Mouse (Mus musculus) lung, embryonic 15.5 days (tissue): ENCODE measurements around the gene Nrarp. TPM values are rescaled to one million over a fixed set of nuclear protein-coding genes. Genes with fewer than 3 reads are reported as not detected.
A peak's percentile ranks its signal among the peaks of the same experiment; 100 is the strongest.

ENCODE experiments used
- ATAC-seq: fragments of 200-750 bp; cut with Nextera tagmentation; 2 replicates; pipeline ENCODE4 v1.8.0; 2017; ENCODE audit warnings: moderate number of reproducible peaks, borderline replicate concordance; ENCODE audit not compliant: low FRiP score, low TSS enrichment; ENCODE audit errors: extremely low read depth
- H3K27ac ChIP-seq: fragments of 300-500 bp; sonication (generic); 2 replicates; pipeline ENCODE4 v1.5.1; 2015; ENCODE audit warnings: moderate library complexity, mild to moderate bottlenecking, inconsistent platforms
- H3K27me3 ChIP-seq: fragments of 300-500 bp; sonication (generic); 2 replicates; pipeline ENCODE4 v1.6.1; 2015; ENCODE audit warnings: inconsistent platforms
- H3K36me3 ChIP-seq: fragments of 300-500 bp; sonication (generic); 2 replicates; pipeline ENCODE4 v1.6.1; 2015; ENCODE audit warnings: inconsistent platforms
- H3K4me1 ChIP-seq: fragments of 300-500 bp; sonication (generic); 2 replicates; pipeline ENCODE4 v1.6.1; 2015; ENCODE audit warnings: inconsistent platforms
- H3K4me2 ChIP-seq: fragments of 300-500 bp; sonication (generic); 2 replicates; pipeline ENCODE4 v1.6.1; 2015; ENCODE audit warnings: inconsistent platforms, mild to moderate bottlenecking, moderate library complexity
- H3K4me3 ChIP-seq: fragments of 300-500 bp; sonication (generic); 2 replicates; pipeline ENCODE4 v1.5.1; 2015; ENCODE audit warnings: mild to moderate bottlenecking, inconsistent platforms
- H3K9ac ChIP-seq: fragments of 300-500 bp; sonication (generic); 2 replicates; pipeline ENCODE4 v1.6.1; 2015; ENCODE audit warnings: inconsistent platforms
- H3K9me3 ChIP-seq: fragments of 300-500 bp; sonication (generic); 2 replicates; pipeline ENCODE4 v1.6.1; 2016; ENCODE audit warnings: inconsistent platforms
- WGBS: fragments of 180-500 bp; shearing (Covaris S2); methylation state at CpG from one replicate; pipeline ENCODE4 v1.1.7; 2015; 5-methylcytosine and 5-hydroxymethylcytosine counted together
- polyA plus RNA-seq: library from polyadenylated mRNA; unstranded; fragments of >200 nt; fragmentation: Nextera tagmentation; extraction: Ambion mirVana; gene quantifications from 2 replicates; pipeline ENCODE4 v1.2.1, GENCODE M21; 2015

Gene Nrarp
- polyA plus RNA-seq, 1 experiment from 2014 or later = 15.7 TPM

GRCm38 (mm10) chr2:25224492-25224765 is 43.9 kb downstream of the Nrarp start, which contains the start of gene Tubb4b:
TSS of gene Tubb4b (minus strand) at chr2:25224702.
- Histone ChIP-seq H3K4me2 (peak within 1 kb of the TSS; percentile 76), H3K9me3 (no peaks in the 10 kb centered on the region), H3K27ac (peak within 1 kb of the TSS; percentile 99), H3K4me3 (peak within 1 kb of the TSS; percentile 98), H3K27me3 (no peaks in the 10 kb centered on the region), H3K4me1 (peaks cover 33% of the 10 kb centered on the region), H3K9ac (peak within 1 kb of the TSS; percentile 95), H3K36me3 (peaks cover 7% of the 10 kb centered on the region)
- WGBS = 0% methylated on average over 17 of the region's 17 CpGs
- ATAC-seq = no peak

DNA sequence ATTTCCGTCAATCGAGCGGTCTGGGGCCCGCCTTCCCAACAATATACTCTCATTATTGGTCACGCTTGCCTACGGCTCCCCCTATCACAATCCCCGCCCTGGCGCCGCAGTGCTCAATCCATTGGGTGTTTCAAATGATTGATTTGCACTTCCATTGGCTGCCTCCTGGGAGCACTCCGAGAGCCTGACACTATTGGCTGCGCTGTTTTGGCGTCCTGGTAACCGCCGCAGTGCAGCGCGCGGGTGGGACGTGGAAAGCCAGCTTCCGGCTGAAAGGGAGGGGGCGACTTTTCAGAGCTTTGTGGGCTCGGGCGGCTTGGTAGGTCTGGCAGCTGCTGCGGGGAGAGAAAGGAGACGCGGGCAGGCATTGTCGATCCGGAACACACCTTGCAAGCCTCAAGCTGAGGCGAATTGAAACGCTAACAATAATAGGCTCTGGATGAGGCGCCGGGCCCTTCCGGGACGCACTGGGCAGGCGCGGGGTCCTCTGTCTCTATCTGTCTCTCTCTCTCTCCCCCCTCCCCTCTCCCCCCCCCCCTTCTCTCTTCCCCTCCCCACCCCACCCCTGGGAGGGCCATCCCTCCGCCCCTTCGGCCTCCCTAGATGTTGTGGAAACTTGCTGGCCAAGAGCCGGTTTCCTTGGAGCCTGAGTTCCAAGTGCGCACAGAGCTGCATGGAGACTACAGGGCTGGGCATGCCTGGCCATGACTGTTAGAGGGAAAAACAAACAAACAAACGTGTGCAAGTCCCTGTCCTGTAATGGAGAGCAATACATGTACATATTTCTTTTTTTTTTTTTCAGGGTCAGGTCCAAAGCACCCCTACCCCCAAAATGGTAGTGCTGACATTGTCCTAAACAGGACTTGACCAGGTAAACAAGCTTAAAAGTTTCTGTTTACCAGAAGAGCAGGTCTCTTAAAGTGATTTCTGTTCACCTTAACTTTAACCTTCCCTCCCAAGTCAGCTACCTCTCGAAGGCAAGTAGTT is 44.5 kb downstream of the Nrarp start:
- Histone ChIP-seq H3K4me1 (peaks cover 33% of the 10 kb centered on the region), H3K36me3 (peaks cover 7% of the 10 kb centered on the region), H3K4me2 (peak overlapping the region; percentile 50), H3K4me3 (peak overlapping the region; percentile 98), H3K9me3 (no peaks in the 10 kb centered on the region), H3K27me3 (no peaks in the 10 kb centered on the region), H3K9ac (peak overlapping the region; percentile 56), H3K27ac (peak overlapping the region; percentile 99)
- ATAC-seq = peak; percentile 95
- WGBS = 2% methylated on average over 40 of the region's 41 CpGs

- Histone ChIP-seq H3K9me3 (no peaks in the 10 kb centered on the region), H3K36me3 (peaks cover 7% of the 10 kb centered on the region), H3K4me1 (peaks cover 33% of the 10 kb centered on the region), H3K27ac (peak overlapping the region; percentile 99), H3K4me2 (peak overlapping the region; percentile 50), H3K9ac (peak overlapping the region; percentile 56), H3K27me3 (no peaks in the 10 kb centered on the region), H3K4me3 (peak overlapping the region; percentile 55; the same call in 1 of the 2 replicates)
- WGBS = 68% methylated on average over 8 of the region's 8 CpGs
- no peak for ATAC-seq
Observed at GRCm38 (mm10) chr2:25225811-25226379, 45.3 kb downstream of the Nrarp start.

GRCm38 (mm10) chr2:25226864-25227263 is 46.3 kb downstream of the Nrarp start:
- no peak for ATAC-seq
- H3K4me2 ChIP-seq = no peak overlapping the region
- 80% methylated on average over 5 of the region's 5 CpGs for WGBS
- no peaks in the 10 kb centered on the region for H3K27me3 ChIP-seq
- H3K9ac ChIP-seq = no peak overlapping the region
- peaks cover 3% of the 10 kb centered on the region for H3K36me3 ChIP-seq
- H3K9me3 ChIP-seq = no peaks in the 10 kb centered on the region
- H3K27ac ChIP-seq = no peak overlapping the region
- no peak overlapping the region for H3K4me3 ChIP-seq
- peaks cover 30% of the 10 kb centered on the region for H3K4me1 ChIP-seq

GRCm38 (mm10) chr2:25227406-25227805 is 46.8 kb downstream of the Nrarp start:
- Histone ChIP-seq H3K9me3 (no peaks in the 10 kb centered on the region), H3K4me3 (no peak overlapping the region), H3K27ac (no peak overlapping the region), H3K9ac (no peak overlapping the region), H3K4me1 (peaks cover 29% of the 10 kb centered on the region), H3K27me3 (no peaks in the 10 kb centered on the region), H3K36me3 (no peaks in the 10 kb centered on the region), H3K4me2 (no peak overlapping the region)
- no peak for ATAC-seq
- 88% methylated on average over 4 of the region's 4 CpGs for WGBS

DNA sequence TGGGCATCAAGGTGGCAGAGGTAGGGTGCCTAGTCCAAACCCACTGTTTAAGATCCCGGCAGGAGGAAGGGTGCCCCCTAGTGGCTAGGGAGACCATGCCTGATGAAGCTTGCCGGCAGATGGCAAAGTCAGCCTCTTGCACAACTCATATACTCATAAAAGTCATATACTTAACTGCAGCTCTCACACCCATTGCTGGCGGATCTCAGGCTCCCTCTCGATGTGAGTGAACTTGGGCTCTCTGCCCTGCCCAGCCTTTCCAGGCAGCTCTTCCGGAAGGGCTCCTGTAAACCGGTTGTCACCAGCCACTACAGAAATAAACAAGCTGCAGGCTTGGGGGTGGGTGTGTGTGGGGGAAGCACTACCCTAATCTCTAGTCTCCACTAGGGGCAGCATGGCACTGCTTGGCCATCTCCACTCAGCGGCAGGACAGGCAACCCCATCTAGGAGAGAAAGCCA is 47.9 kb downstream of the Nrarp start:
- under 1% methylated on average over 7 of the region's 7 CpGs for WGBS

DNA sequence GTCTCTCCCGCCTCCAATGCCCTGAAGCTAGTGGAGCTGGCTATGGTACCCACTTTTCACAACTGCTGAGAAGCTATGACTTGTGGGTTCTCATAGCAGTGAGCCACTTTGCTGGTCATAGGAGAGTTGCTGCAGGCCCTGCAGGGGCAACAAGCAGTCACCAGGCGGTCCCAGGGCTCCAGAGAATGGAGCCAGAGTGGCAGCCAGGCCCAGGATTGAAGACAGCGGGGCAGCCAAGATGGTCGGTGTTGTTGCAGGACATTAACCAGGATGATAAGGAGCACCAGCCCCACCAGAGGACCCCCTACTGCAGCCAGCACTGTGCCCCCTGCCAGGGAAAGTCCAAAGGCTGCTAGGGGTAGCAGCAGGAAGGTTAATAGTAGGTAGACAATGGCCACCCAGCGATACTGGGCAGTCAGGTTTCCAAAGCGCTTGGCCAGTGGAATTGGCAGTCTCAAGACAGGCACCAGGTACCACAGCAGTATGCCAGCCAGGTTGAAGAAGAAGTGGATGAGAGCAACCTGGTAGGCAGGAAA is 48.5 kb downstream of the Nrarp start:
- Histone ChIP-seq H3K4me1 (peaks cover 19% of the 10 kb centered on the region), H3K9ac (no peak overlapping the region), H3K27me3 (peaks cover 10% of the 10 kb centered on the region; the same call in 1 of the 2 replicates), H3K36me3 (no peaks in the 10 kb centered on the region), H3K9me3 (no peaks in the 10 kb centered on the region), H3K27ac (no peak overlapping the region), H3K4me2 (0 out of 2 replicates have a peak overlapping the region, but pooled peaks have one; percentile 30), H3K4me3 (no peak overlapping the region)
- WGBS = 65% methylated on average over 6 of the region's 6 CpGs
- ATAC-seq = no peak

More for the DNA sequence above, 47.9 kb downstream of the Nrarp start:
- Histone ChIP-seq H3K36me3 (no peaks in the 10 kb centered on the region), H3K9me3 (no peaks in the 10 kb centered on the region), H3K9ac (no peak overlapping the region), H3K27ac (peak overlapping the region; percentile 58), H3K4me2 (peak overlapping the region; percentile 30), H3K4me3 (peak overlapping the region; percentile 5), H3K27me3 (0 out of 2 replicates have a peak, but pooled peaks cover 8% of the 10 kb centered on the region), H3K4me1 (peaks cover 23% of the 10 kb centered on the region)
- peak; percentile 37; the same call in 1 of the 2 replicates for ATAC-seq

DNA sequence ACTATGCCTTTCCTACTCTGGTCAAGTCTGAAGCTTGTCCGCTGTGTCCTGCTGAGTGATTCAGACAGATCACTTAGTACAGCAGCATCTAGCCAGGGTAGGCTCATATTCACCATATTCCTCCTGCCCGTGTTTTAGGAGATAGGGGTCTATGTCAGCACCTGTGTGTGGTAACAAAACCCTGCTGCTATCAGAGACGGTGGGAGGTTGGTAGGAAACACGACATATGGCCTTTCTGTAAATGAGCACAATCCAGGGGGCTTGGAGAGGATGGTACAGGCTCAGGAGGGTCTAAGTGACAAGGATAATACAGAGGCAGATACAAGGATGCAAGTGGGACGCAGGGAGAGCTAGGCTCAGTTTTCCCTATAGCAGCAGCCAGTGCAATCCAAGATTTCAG is 49.0 kb downstream of the Nrarp start:
- H3K27ac ChIP-seq = no peak overlapping the region
- WGBS = 72% methylated on average over 5 of the region's 5 CpGs
- H3K4me2 ChIP-seq = no peak overlapping the region
- ATAC-seq = no peak
- H3K4me1 ChIP-seq = peaks cover 19% of the 10 kb centered on the region
- peaks cover 10% of the 10 kb centered on the region; the same call in 1 of the 2 replicates for H3K27me3 ChIP-seq
- H3K36me3 ChIP-seq = no peaks in the 10 kb centered on the region
- no peak overlapping the region for H3K4me3 ChIP-seq
- no peaks in the 10 kb centered on the region for H3K9me3 ChIP-seq
- H3K9ac ChIP-seq = no peak overlapping the region

DNA sequence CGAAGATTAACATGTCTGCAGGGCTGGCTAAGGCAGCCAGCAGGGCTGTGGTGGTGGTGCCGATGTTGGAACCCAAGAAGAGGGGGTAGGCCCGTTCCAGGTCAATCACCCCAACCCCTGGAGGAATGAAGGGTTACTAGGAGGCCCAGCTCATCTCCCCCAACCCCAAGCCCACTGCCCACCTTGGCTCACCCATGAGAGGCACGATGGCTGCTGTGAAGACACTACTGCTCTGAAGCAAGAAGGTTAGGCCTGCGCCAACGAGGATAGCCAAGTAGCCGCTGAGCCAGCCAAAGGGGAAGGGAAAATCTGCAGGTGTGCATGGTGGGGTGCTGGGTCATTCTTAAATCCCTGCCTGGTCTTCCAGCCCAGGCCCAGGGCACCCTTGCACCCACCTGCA is 50.0 kb downstream of the Nrarp start:
- Histone ChIP-seq H3K27me3 (peaks cover 10% of the 10 kb centered on the region), H3K36me3 (no peaks in the 10 kb centered on the region), H3K27ac (no peak overlapping the region), H3K9me3 (no peaks in the 10 kb centered on the region), H3K4me1 (peaks cover 16% of the 10 kb centered on the region), H3K4me3 (no peak overlapping the region), H3K9ac (no peak overlapping the region), H3K4me2 (no peak overlapping the region)
- no peak for ATAC-seq
- 85% methylated on average over 7 of the region's 7 CpGs for WGBS

DNA sequence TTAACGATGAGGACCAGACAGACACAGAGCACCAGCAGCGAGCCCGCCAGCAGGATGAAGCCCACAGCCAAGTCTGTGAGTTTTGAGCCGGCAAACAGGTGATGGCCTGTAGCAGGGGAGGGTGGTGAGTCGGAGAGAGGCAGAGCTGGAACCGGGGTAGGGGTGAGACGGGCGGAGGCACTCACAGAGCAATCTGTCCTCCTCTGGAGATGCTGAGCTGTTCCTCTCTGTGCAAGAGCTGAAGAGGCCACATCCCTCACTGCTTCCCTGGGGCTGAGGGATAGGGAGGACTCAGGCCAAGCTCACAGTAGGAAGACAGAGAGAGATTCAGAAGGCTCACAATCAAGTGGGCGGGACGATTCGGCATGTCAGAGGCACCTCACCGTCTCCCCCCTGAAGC is 50.5 kb downstream of the Nrarp start:
- H3K4me3 ChIP-seq = no peak overlapping the region
- H3K36me3 ChIP-seq = no peaks in the 10 kb centered on the region
- H3K4me2 ChIP-seq = no peak overlapping the region
- no peak overlapping the region for H3K9ac ChIP-seq
- peaks cover 11% of the 10 kb centered on the region for H3K4me1 ChIP-seq
- ATAC-seq = no peak
- no peak overlapping the region for H3K27ac ChIP-seq
- 57% methylated on average over 12 of the region's 12 CpGs for WGBS
- H3K27me3 ChIP-seq = peaks cover 13% of the 10 kb centered on the region
- no peaks in the 10 kb centered on the region for H3K9me3 ChIP-seq
